Mouse (Mus musculus) embryo, embryonic 11.5 days (tissue): ENCODE results near the gene Nrl.

Experiments used
- DNase-seq: peaks from one replicate; pipeline ENCODE4 v3.0.0-alpha.2; 2012; ENCODE audit warnings: low read depth, low spot score

Gene Nrl

GRCm38 (mm10) chr14:55524785-55525184 lies at the start of gene Nrl:
Gene Nrl (minus strand): TSS chr14:55524981.
- no peak for DNase-seq

GRCm38 (mm10) chr14:55571760-55572159 lies 47.0 kb upstream of the Nrl start:
- DNase-seq = no peak

GRCm38 (mm10) chr14:55570588-55570987 lies 45.8 kb upstream of the Nrl start:
- DNase-seq = no peak

- DNase-seq = no peak
Observed at GRCm38 (mm10) chr14:55567496-55567895, 42.7 kb upstream of the Nrl start.

GRCm38 (mm10) chr14:55565748-55566147 lies 41.0 kb upstream of the Nrl start:
- DNase-seq = no peak

GRCm38 (mm10) chr14:55563249-55563648 lies 38.5 kb upstream of the Nrl start:
- DNase-seq = no peak

GRCm38 (mm10) chr14:55561860-55562259 lies 37.1 kb upstream of the Nrl start:
- DNase-seq = no peak

GRCm38 (mm10) chr14:55560202-55561073 lies 35.7 kb upstream of the Nrl start, which contains the start of gene A730061H03Rik:
Gene A730061H03Rik (minus strand): TSS chr14:55560406.
- peak; percentile 97 for DNase-seq

- DNase-seq = peak; percentile 89
Observed at GRCm38 (mm10) chr14:55559799-55560201, 35.0 kb upstream of the Nrl start, which contains the start of gene Dcaf11. Gene Dcaf11 (plus strand): TSS chr14:55560006.

- no peak for DNase-seq
Observed at GRCm38 (mm10) chr14:55558740-55559448, 34.1 kb upstream of the Nrl start.

GRCm38 (mm10) chr14:55557587-55557986 lies 32.8 kb upstream of the Nrl start:
- no peak for DNase-seq

GRCm38 (mm10) chr14:55557003-55557402 lies 32.2 kb upstream of the Nrl start:
- DNase-seq = no peak

- DNase-seq = no peak
Observed at GRCm38 (mm10) chr14:55555788-55556187, 31.0 kb upstream of the Nrl start.

- no peak for DNase-seq
Observed at GRCm38 (mm10) chr14:55554635-55555034, 29.9 kb upstream of the Nrl start.

- DNase-seq = no peak
Observed at GRCm38 (mm10) chr14:55551794-55552193, 27.0 kb upstream of the Nrl start.

- no peak for DNase-seq
Observed at GRCm38 (mm10) chr14:55551347-55551746, 26.6 kb upstream of the Nrl start.

- no peak for DNase-seq
Observed at GRCm38 (mm10) chr14:55550191-55550590, 25.4 kb upstream of the Nrl start.

- DNase-seq = no peak
Observed at GRCm38 (mm10) chr14:55544334-55544733, 19.6 kb upstream of the Nrl start.

- DNase-seq = no peak
Observed at GRCm38 (mm10) chr14:55542268-55542667, 17.5 kb upstream of the Nrl start.

- no peak for DNase-seq
Observed at GRCm38 (mm10) chr14:55540787-55541321, 16.1 kb upstream of the Nrl start.

- peak; percentile 63 for DNase-seq
Observed at GRCm38 (mm10) chr14:55540067-55540786, 15.4 kb upstream of the Nrl start, which contains the start of gene Pck2. Gene Pck2 (plus strand): TSS chr14:55540266.
